Mouse (Mus musculus) stomach, embryonic 15.5 days (tissue): ENCODE results near the gene Pak6. TPM values are rescaled to one million over a fixed set of nuclear protein-coding genes. Genes with fewer than 3 reads are reported as not detected.

Experiments
- ATAC-seq: fragments of 200-750 bp; cut with Nextera tagmentation; 2 replicates; pipeline ENCODE4 v1.8.0; 2017; ENCODE audit warnings: low read depth, moderate number of reproducible peaks, moderate TSS enrichment; ENCODE audit not compliant: insufficient read depth, low FRiP score
- H3K27ac ChIP-seq: fragments of 300-500 bp; sonication (generic); 2 replicates; pipeline ENCODE4 v1.5.1; 2015; ENCODE audit warnings: mild to moderate bottlenecking, inconsistent platforms
- H3K27me3 ChIP-seq: fragments of 300-500 bp; sonication (generic); replicated peaks from 2 replicates; pipeline ENCODE4 v1.6.1; 2015; ENCODE audit warnings: inconsistent platforms
- H3K36me3 ChIP-seq: fragments of 300-500 bp; sonication (generic); 2 replicates; pipeline ENCODE4 v1.6.1; 2015; ENCODE audit warnings: inconsistent platforms
- H3K4me1 ChIP-seq: fragments of 300-500 bp; sonication (generic); 2 replicates; pipeline ENCODE4 v1.6.1; 2015; ENCODE audit warnings: inconsistent platforms
- H3K4me2 ChIP-seq: fragments of 300-500 bp; sonication (generic); 2 replicates; pipeline ENCODE4 v1.6.1; 2015; ENCODE audit warnings: mild to moderate bottlenecking, inconsistent platforms
- H3K4me3 ChIP-seq: fragments of 300-500 bp; sonication (generic); replicated peaks from 2 replicates; pipeline ENCODE4 v1.5.1; 2015; ENCODE audit warnings: inconsistent platforms
- H3K9ac ChIP-seq: fragments of 300-500 bp; sonication (generic); 2 replicates; pipeline ENCODE4 v1.6.1; 2015; ENCODE audit warnings: inconsistent platforms
- H3K9me3 ChIP-seq: fragments of 300-500 bp; sonication (generic); 2 replicates; pipeline ENCODE4 v1.6.1; 2016; ENCODE audit warnings: inconsistent platforms
- whole genome bisulfite sequencing: fragments of 180-500 bp; shearing (Covaris S2); methylation state at CpG from one replicate; pipeline ENCODE4 v1.1.7; 2015; 5-methylcytosine and 5-hydroxymethylcytosine counted together
- polyA plus RNA-seq: library from polyadenylated mRNA; unstranded; fragments of >200 nt; fragmentation: Nextera tagmentation; extraction: Ambion mirVana; gene quantifications from 2 replicates; pipeline ENCODE4 v1.2.1, GENCODE M21; 2015

The Pak6 gene
- polyA plus RNA-seq, 1 experiment from 2014 or later: 4.8 TPM

DNA sequence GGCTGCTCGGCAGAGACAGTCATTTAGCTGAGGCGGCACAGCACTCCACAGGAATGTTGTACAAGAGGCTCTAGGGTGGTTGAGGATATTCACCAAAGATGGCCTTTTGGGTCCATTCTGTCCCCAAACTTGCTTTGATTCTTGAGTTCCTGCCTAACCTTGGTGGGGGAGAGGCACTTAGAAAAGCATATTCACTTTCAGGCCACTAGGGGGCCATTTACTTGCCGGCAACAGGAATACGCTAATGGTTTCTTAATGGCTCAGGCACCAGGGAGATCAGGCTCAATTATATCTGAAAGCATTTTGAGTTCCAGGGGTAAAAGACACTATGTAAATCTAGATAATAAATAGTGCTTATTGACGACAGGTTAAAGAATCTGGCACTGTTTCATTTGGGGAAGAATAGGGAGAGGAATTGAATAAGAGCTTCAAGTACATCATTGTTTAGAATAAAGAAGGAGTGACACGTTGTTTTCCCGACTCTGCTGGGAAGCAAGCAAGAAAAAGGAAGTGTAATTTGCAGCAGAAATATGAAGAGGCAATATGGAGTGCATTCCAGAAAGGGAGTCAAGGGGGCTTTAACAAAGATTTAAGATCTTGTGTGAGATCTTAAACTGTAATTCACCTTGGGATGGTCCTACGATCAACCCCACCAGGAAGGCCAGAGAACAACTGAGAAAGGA lies 80.3 kb downstream of the Pak6 start:
- no peak overlapping the region for H3K4me2 ChIP-seq
- no peaks in the 10 kb centered on the region for H3K9me3 ChIP-seq
- 26% methylated on average over 8 of the region's 8 CpGs for WGBS
- peaks cover 17% of the 10 kb centered on the region; the same call in 1 of the 2 replicates for H3K27me3 ChIP-seq
- no peak overlapping the region for H3K27ac ChIP-seq
- H3K4me3 ChIP-seq: no peak overlapping the region
- H3K36me3 ChIP-seq: no peaks in the 10 kb centered on the region
- ATAC-seq: no peak
- peaks cover 22% of the 10 kb centered on the region; the same call in 1 of the 2 replicates for H3K4me1 ChIP-seq
- H3K9ac ChIP-seq: no peak overlapping the region

DNA sequence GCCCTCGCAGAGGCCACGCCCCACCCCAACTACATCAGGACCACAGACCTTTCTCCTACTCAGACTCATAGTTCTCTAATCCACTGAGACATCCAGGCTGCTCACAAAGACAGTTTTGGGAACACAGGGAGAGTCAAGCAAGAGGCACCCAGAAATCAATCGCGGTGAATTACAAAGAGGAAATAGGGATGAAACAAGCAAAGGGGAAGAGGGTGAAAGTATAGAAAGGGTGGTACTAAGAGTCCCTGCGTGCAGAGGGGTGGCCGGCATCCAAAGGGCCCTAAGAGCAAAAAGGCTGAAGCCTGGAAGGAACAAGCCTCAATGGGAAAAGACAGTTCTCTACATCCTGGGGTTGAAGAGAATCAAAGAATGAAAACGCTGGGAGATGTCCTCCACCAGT lies 81.5 kb downstream of the Pak6 start:
- H3K27me3 ChIP-seq: peaks cover 17% of the 10 kb centered on the region; the same call in 1 of the 2 replicates
- H3K36me3 ChIP-seq: no peaks in the 10 kb centered on the region
- no peak overlapping the region for H3K27ac ChIP-seq
- ATAC-seq: no peak
- peak overlapping the region; percentile 96 for H3K4me2 ChIP-seq
- H3K4me1 ChIP-seq: peaks cover 26% of the 10 kb centered on the region; the same call in 1 of the 2 replicates
- WGBS: 15% methylated on average over 7 of the region's 7 CpGs
- no peaks in the 10 kb centered on the region for H3K9me3 ChIP-seq
- H3K9ac ChIP-seq: no peak overlapping the region
- H3K4me3 ChIP-seq: peak overlapping the region; percentile 91; the same call in 1 of the 2 replicates

DNA sequence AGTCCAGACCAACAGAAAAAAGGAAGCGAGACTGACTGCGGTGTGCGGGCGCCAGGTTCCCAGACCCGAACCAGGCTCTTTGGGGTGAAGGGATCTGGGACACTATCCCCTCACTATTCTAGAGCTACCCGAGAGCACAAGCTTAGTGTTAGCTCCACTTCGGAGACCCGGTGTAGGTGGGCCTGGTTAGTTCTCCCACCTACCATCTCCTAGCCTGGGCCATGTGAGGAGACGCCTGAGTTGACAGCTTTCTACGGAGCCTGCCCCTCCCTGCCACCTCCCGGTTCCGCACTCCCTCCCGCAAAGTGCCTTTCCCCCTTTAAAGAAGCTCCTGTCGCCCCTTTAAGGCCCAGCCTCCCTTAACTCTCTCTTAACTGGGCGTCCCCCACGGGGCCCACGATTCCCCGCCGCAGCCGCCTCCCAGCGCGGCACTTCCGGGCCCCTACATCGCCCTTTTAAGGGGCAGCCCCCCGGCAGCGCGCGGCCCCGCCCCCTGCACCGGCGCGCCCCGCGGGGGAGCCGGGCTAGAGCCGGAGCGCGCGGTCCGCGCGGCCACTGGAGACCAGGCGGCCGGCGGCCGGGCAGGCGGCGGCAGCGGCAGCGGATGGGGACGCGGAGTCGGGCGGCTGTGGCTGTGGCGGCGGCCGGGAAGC lies 82.3 kb downstream of the Pak6 start, which contains the start of gene Inafm2:
TSS of gene Inafm2 (plus strand) at position 527 of the 653 bp plus-strand sequence.
- H3K36me3 ChIP-seq: no peaks in the 10 kb centered on the region
- WGBS: 1% methylated on average over 44 of the region's 57 CpGs
- peak; percentile 91 for ATAC-seq
- H3K9ac ChIP-seq: peak within 1 kb of the TSS; percentile 86
- peaks cover 26% of the 10 kb centered on the region; the same call in 1 of the 2 replicates for H3K4me1 ChIP-seq
- H3K27ac ChIP-seq: peak within 1 kb of the TSS; percentile 26; the same call in 1 of the 2 replicates
- H3K4me3 ChIP-seq: peak within 1 kb of the TSS; percentile 91
- peak within 1 kb of the TSS; percentile 96 for H3K4me2 ChIP-seq
- no peaks in the 10 kb centered on the region for H3K9me3 ChIP-seq
- H3K27me3 ChIP-seq: peaks cover 17% of the 10 kb centered on the region; the same call in 1 of the 2 replicates

DNA sequence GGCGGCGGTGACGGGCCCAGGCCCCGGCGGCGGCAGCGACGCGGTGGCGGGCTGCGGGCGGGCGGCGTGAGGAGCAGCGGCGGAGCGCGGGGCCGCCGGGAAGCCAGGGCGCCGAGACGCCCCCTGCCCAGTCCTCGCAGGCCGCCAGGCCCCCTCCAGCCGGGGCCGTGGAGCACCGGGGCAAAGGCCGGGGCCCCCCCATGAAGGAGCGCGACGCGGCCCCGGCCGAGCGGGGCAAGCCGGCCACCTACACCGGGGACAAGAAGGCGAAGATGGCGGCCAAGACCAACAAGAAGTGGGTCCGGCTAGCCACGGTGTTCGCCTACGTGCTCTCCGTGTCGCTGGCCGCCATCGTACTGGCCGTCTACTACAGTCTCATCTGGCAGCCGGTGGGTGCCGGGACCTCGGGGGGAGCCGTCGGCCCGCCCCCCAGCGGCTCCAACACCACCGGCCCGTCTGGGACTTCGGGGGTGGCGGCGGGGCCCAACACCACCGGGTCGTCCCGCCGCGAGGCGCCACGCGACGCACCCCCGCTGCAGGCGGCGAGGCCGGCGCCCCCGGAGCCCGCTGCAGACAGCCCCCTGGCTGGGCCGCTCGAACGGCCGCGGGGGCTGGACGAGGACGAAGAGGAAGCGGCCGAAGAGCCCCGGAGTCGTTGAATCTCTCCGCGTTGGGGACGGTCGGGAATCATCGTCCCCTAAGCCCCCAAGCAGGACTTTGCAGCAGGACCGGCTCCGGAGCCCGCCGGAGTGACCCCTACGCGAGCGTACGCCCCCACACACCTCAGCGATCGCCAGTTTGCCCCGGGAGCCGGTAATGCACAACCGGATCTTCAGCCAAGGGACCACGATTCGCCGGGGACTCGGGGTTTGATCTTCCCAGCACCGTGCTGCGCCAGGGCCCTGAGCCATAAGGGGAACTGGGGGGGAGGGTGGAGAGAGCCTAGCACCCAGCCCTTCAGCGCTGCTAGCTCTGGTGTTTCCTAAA lies 83.1 kb downstream of the Pak6 start:
- H3K4me2 ChIP-seq: peak overlapping the region; percentile 96
- peak; percentile 28 for ATAC-seq
- H3K4me3 ChIP-seq: peak overlapping the region; percentile 91
- peak overlapping the region; percentile 26; the same call in 1 of the 2 replicates for H3K27ac ChIP-seq
- no peaks in the 10 kb centered on the region for H3K9me3 ChIP-seq
- peaks cover 26% of the 10 kb centered on the region; the same call in 1 of the 2 replicates for H3K4me1 ChIP-seq
- H3K27me3 ChIP-seq: peaks cover 17% of the 10 kb centered on the region; the same call in 1 of the 2 replicates
- peak overlapping the region; percentile 86 for H3K9ac ChIP-seq
- WGBS: under 1% methylated on average over 90 of the region's 113 CpGs
- no peaks in the 10 kb centered on the region for H3K36me3 ChIP-seq

DNA sequence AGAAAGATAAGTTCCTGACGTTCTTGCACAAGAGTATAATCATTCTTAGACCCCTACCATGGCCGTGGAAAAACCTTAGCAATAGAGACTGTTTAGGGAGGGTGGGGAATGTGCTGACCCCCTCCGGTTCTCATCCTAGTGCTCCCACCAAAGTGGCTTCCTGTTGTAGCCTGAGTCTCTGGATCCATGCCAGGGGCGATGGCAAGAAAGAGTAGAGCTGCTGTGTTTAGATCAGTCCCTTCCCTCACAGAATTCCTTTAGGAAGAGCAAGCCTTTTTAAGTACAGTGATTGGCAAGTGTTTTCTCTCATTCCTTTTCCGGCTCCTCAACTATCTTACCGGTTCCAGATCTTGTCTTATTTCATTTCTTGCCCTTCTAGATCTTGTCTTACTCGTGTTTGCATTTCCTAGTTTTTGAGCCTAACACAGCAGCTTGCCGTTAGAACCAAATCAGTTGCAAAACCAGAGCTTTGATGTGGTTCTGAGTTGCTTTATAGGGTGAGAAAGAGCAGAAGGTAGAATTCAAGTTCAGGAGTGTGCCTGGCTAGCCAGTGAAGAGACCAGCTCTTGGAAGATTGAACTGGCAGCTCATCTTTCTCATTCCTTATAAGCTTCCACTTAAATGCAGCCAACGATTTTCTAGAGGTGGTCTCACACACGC lies 84.3 kb downstream of the Pak6 start:
- 30% methylated on average over 10 of the region's 10 CpGs for WGBS
- H3K4me3 ChIP-seq: peak overlapping the region; percentile 91
- no peak overlapping the region for H3K27ac ChIP-seq
- H3K4me1 ChIP-seq: peaks cover 26% of the 10 kb centered on the region; the same call in 1 of the 2 replicates
- no peak for ATAC-seq
- no peaks in the 10 kb centered on the region for H3K36me3 ChIP-seq
- H3K27me3 ChIP-seq: peaks cover 11% of the 10 kb centered on the region; the same call in 1 of the 2 replicates
- peak overlapping the region; percentile 96 for H3K4me2 ChIP-seq
- no peak overlapping the region for H3K9ac ChIP-seq
- no peaks in the 10 kb centered on the region for H3K9me3 ChIP-seq

Other genes with a start within 250 kb of the Pak6 start
- gene Srp14, start 183.6 kb upstream of the Pak6 start, polyA plus RNA-seq: 222 and 224 TPM in 2 replicates
- 3.6 and 5.2 TPM in 2 replicates for gene Bmf, start 113.6 kb upstream of the Pak6 start, polyA plus RNA-seq
- gene Bub1b, start 65.1 kb upstream of the Pak6 start, polyA plus RNA-seq: 66.9 and 72.0 TPM in 2 replicates
- gene Ankrd63, start 40.7 kb downstream of the Pak6 start, polyA plus RNA-seq: 0.04 and 0.08 TPM in 2 replicates
- 1.5 and 1.8 TPM in 2 replicates for gene Plcb2, start 65.1 kb downstream of the Pak6 start, polyA plus RNA-seq
- 22.6 and 23.1 TPM in 2 replicates for gene Inafm2, start 82.5 kb downstream of the Pak6 start, polyA plus RNA-seq
- gene Ccdc9b, start 99.4 kb downstream of the Pak6 start, polyA plus RNA-seq: 1.4 and 1.5 TPM in 2 replicates
- gene Phgr1, start 109.5 kb downstream of the Pak6 start, polyA plus RNA-seq: 28.1 and 31.4 TPM in 2 replicates
- gene Disp2, start 116.4 kb downstream of the Pak6 start, polyA plus RNA-seq: 2.8 and 3.3 TPM in 2 replicates
- gene Knstrn, start 150.7 kb downstream of the Pak6 start, polyA plus RNA-seq: 88.1 and 91.5 TPM in 2 replicates
- 55.1 and 58.9 TPM in 2 replicates for gene Ivd, start 198.7 kb downstream of the Pak6 start, polyA plus RNA-seq
- 5.7 TPM in 2 replicates for gene Bahd1, start 237.1 kb downstream of the Pak6 start, polyA plus RNA-seq